Mouse (Mus musculus) testis, adult 2 months (tissue): Measurements from ENCODE around the gene Taf3.

Experiments used
- CTCF ChIP-seq: fragments of 200-500 bp; IDR thresholded peaks from 2 replicates; pipeline ENCODE4 v1.5.1; 2012; ENCODE audit warnings: low read depth, mild to moderate bottlenecking, inconsistent platforms, low read length, moderate library complexity; ENCODE audit not compliant: control insufficient read depth, insufficient read depth, insufficient replicate concordance
- POLR2A ChIP-seq: fragments of 200-500 bp; IDR thresholded peaks from 2 replicates; pipeline ENCODE4 v1.6.1; 2012; ENCODE audit warnings: low read depth, mild to moderate bottlenecking, inconsistent platforms, low read length, moderate library complexity; ENCODE audit not compliant: control insufficient read depth

- TF ChIP-seq CTCF (no peak), POLR2A (no peak)
Measured at GRCm38 (mm10) chr2:9962871-9963270, 85.5 kb downstream of the Taf3 start.
